Mouse (Mus musculus) hindbrain, embryonic 10.5 days (tissue): ENCODE measurements around the gene Cd4. TPM values are rescaled to one million over a fixed set of nuclear protein-coding genes. Genes with fewer than 3 reads are reported as not detected.
A peak's percentile ranks its signal among the peaks of the same experiment; 100 is the strongest.

Source experiments
- DNase-seq: peaks from one replicate; pipeline ENCODE4 v3.0.0-alpha.2; 2017; ENCODE audit warnings: low spot score
- H3K27ac ChIP-seq: fragments of 300-500 bp; sonication (generic); 2 replicates; pipeline ENCODE4 v1.5.1; 2016; ENCODE audit warnings: mild to moderate bottlenecking, moderate library complexity
- H3K27me3 ChIP-seq: fragments of 300-500 bp; sonication (generic); 2 replicates; pipeline ENCODE4 v1.6.1; 2016; ENCODE audit warnings: mild to moderate bottlenecking; ENCODE audit not compliant: poor library complexity, insufficient read depth, severe bottlenecking
- H3K36me3 ChIP-seq: fragments of 300-500 bp; sonication (generic); 2 replicates; pipeline ENCODE4 v1.6.1; 2016; ENCODE audit warnings: mild to moderate bottlenecking, moderate library complexity
- H3K4me1 ChIP-seq: fragments of 300-500 bp; sonication (generic); replicated peaks from 2 replicates; pipeline ENCODE4 v1.6.1; 2016; ENCODE audit warnings: mild to moderate bottlenecking
- H3K4me3 ChIP-seq: fragments of 300-500 bp; sonication (generic); 2 replicates; pipeline ENCODE4 v1.5.1; 2016; ENCODE audit warnings: mild to moderate bottlenecking, moderate library complexity
- H3K9me3 ChIP-seq: fragments of 300-500 bp; sonication (generic); 2 replicates; pipeline ENCODE4 v1.6.1; 2016; ENCODE audit warnings: mild to moderate bottlenecking, moderate library complexity
- WGBS: fragments of 180-500 bp; shearing (Covaris S2); methylation state at CpG from one replicate; pipeline ENCODE4 v1.1.7; 2016; 5-methylcytosine and 5-hydroxymethylcytosine counted together
- polyA plus RNA-seq: library from polyadenylated mRNA; unstranded; fragments of >200 nt; fragmentation: Nextera tagmentation; extraction: Ambion mirVana; gene quantifications from 2 replicates; pipeline ENCODE4 v1.2.1, GENCODE M21; 2016

The Cd4 gene
- polyA plus RNA-seq, 1 experiment from 2014 or later, result not detected

- Histone ChIP-seq H3K4me3 (peak overlapping the region; percentile 71), H3K4me1 (peaks cover 78% of the 10 kb centered on the region), H3K36me3 (peaks cover 5% of the 10 kb centered on the region; the same call in 1 of the 2 replicates), H3K27me3 (peaks cover 68% of the 10 kb centered on the region), H3K9me3 (no peaks in the 10 kb centered on the region), H3K27ac (peak overlapping the region; percentile 94)
- peak; percentile 26 for DNase-seq
- 0% methylated on average over 16 of the region's 16 CpGs for WGBS
Measured at GRCm38 (mm10) chr6:124863125-124863657, 24.8 kb downstream of the Cd4 start.

- 13% methylated on average over 8 of the region's 8 CpGs for WGBS
- no peak for DNase-seq
- Histone ChIP-seq H3K4me3 (peak overlapping the region; percentile 71), H3K36me3 (peaks cover 5% of the 10 kb centered on the region; the same call in 1 of the 2 replicates), H3K27ac (peak overlapping the region; percentile 94), H3K9me3 (no peaks in the 10 kb centered on the region), H3K27me3 (peaks cover 71% of the 10 kb centered on the region), H3K4me1 (peaks cover 85% of the 10 kb centered on the region)
Measured at GRCm38 (mm10) chr6:124862406-124863124, 25.5 kb downstream of the Cd4 start.

- DNase-seq, result no peak
- H3K27me3 ChIP-seq, result peaks cover 70% of the 10 kb centered on the region
- peaks cover 5% of the 10 kb centered on the region; the same call in 1 of the 2 replicates for H3K36me3 ChIP-seq
- no peaks in the 10 kb centered on the region for H3K9me3 ChIP-seq
- peak overlapping the region; percentile 71; the same call in 1 of the 2 replicates for H3K4me3 ChIP-seq
- 32% methylated on average over 3 of the region's 3 CpGs for WGBS
- H3K4me1 ChIP-seq, result peaks cover 92% of the 10 kb centered on the region
- H3K27ac ChIP-seq, result peak overlapping the region; percentile 94
Measured at GRCm38 (mm10) chr6:124861802-124862201, 26.2 kb downstream of the Cd4 start.

GRCm38 (mm10) chr6:124861266-124861665, 26.8 kb downstream of the Cd4 start:
- WGBS, result 80% methylated on average over 19 of the region's 19 CpGs
- peaks cover 93% of the 10 kb centered on the region for H3K4me1 ChIP-seq
- no peak overlapping the region for H3K4me3 ChIP-seq
- H3K9me3 ChIP-seq, result no peaks in the 10 kb centered on the region
- H3K36me3 ChIP-seq, result peaks cover 5% of the 10 kb centered on the region; the same call in 1 of the 2 replicates
- peaks cover 64% of the 10 kb centered on the region for H3K27me3 ChIP-seq
- DNase-seq, result no peak
- peak overlapping the region; percentile 94 for H3K27ac ChIP-seq

GRCm38 (mm10) chr6:124860511-124860910, 27.5 kb downstream of the Cd4 start:
- no peak overlapping the region for H3K4me3 ChIP-seq
- H3K9me3 ChIP-seq, result no peaks in the 10 kb centered on the region
- H3K36me3 ChIP-seq, result peaks cover 5% of the 10 kb centered on the region; the same call in 1 of the 2 replicates
- WGBS, result 79% methylated on average over 9 of the region's 9 CpGs
- H3K27me3 ChIP-seq, result peaks cover 61% of the 10 kb centered on the region
- 0 out of 2 replicates have a peak overlapping the region, but pooled peaks have one; percentile 66 for H3K27ac ChIP-seq
- peaks cover 92% of the 10 kb centered on the region for H3K4me1 ChIP-seq
- DNase-seq, result no peak

GRCm38 (mm10) chr6:124859725-124860124, 28.3 kb downstream of the Cd4 start:
- Histone ChIP-seq H3K4me1 (peaks cover 91% of the 10 kb centered on the region), H3K36me3 (peaks cover 5% of the 10 kb centered on the region; the same call in 1 of the 2 replicates), H3K27me3 (peaks cover 57% of the 10 kb centered on the region), H3K27ac (peak overlapping the region; percentile 66), H3K4me3 (peak overlapping the region; percentile 14), H3K9me3 (no peaks in the 10 kb centered on the region)
- WGBS, result 10% methylated on average over 12 of the region's 12 CpGs
- DNase-seq, result peak; percentile 91

- H3K9me3 ChIP-seq, result no peaks in the 10 kb centered on the region
- H3K4me1 ChIP-seq, result peaks cover 85% of the 10 kb centered on the region
- H3K4me3 ChIP-seq, result peak overlapping the region; percentile 86; the same call in 1 of the 2 replicates
- WGBS, result 76% methylated on average over 28 of the region's 28 CpGs
- no peak for DNase-seq
- 0 out of 2 replicates have a peak overlapping the region, but pooled peaks have one; percentile 23 for H3K27ac ChIP-seq
- peaks cover 10% of the 10 kb centered on the region; the same call in 1 of the 2 replicates for H3K36me3 ChIP-seq
- peaks cover 52% of the 10 kb centered on the region for H3K27me3 ChIP-seq
Measured at GRCm38 (mm10) chr6:124858561-124859318, 29.3 kb downstream of the Cd4 start.

- WGBS, result 24% methylated on average over 26 of the region's 26 CpGs
- Histone ChIP-seq H3K9me3 (no peaks in the 10 kb centered on the region), H3K27me3 (peaks cover 48% of the 10 kb centered on the region), H3K4me3 (peak overlapping the region; percentile 86), H3K36me3 (peaks cover 17% of the 10 kb centered on the region), H3K4me1 (peaks cover 77% of the 10 kb centered on the region), H3K27ac (peak overlapping the region; percentile 97)
- DNase-seq, result no peak
Measured at GRCm38 (mm10) chr6:124857840-124858530, 30.0 kb downstream of the Cd4 start.

- Histone ChIP-seq H3K4me3 (peak within 1 kb of the TSS; percentile 86), H3K27ac (peak within 1 kb of the TSS; percentile 97), H3K27me3 (peaks cover 40% of the 10 kb centered on the region), H3K4me1 (peaks cover 69% of the 10 kb centered on the region), H3K36me3 (peaks cover 20% of the 10 kb centered on the region), H3K9me3 (no peaks in the 10 kb centered on the region)
- peak; percentile 89 for DNase-seq
- under 1% methylated on average over 86 of the region's 86 CpGs for WGBS
Measured at GRCm38 (mm10) chr6:124856916-124857839, 30.8 kb downstream of the Cd4 start, which contains the start of gene P3h3. Gene P3h3, minus strand, starts transcription at chr6:124857752.

- peak; percentile 71 for DNase-seq
- Histone ChIP-seq H3K27me3 (peaks cover 31% of the 10 kb centered on the region), H3K9me3 (no peaks in the 10 kb centered on the region), H3K4me3 (peak overlapping the region; percentile 86), H3K4me1 (peaks cover 61% of the 10 kb centered on the region), H3K27ac (peak overlapping the region; percentile 97), H3K36me3 (peaks cover 18% of the 10 kb centered on the region)
- 8% methylated on average over 14 of the region's 14 CpGs for WGBS
Measured at GRCm38 (mm10) chr6:124856321-124856720, 31.7 kb downstream of the Cd4 start.

GRCm38 (mm10) chr6:124854647-124855046, 33.4 kb downstream of the Cd4 start:
- DNase-seq, result no peak

More at GRCm38 (mm10) chr6:124854647-124855046, 33.4 kb downstream of the Cd4 start:
- peak overlapping the region; percentile 45; the same call in 1 of the 2 replicates for H3K27ac ChIP-seq
- peaks cover 49% of the 10 kb centered on the region for H3K4me1 ChIP-seq
- H3K27me3 ChIP-seq, result peaks cover 29% of the 10 kb centered on the region
- WGBS, result 74% methylated on average over 12 of the region's 12 CpGs
- H3K36me3 ChIP-seq, result peaks cover 22% of the 10 kb centered on the region
- H3K4me3 ChIP-seq, result no peak overlapping the region
- no peaks in the 10 kb centered on the region for H3K9me3 ChIP-seq
